Mouse (Mus musculus): Measurements from ENCODE around the gene Phlda2. TPM values are rescaled to one million over a fixed set of nuclear protein-coding genes. Genes with fewer than 3 reads are reported as not detected.

Phlda2 gene
- polyA plus RNA-seq, 1 experiment from 2014 or later = 0.45 TPM

- no peak for ATAC-seq (ENCODE audit: low read depth)
- Histone ChIP-seq H3K4me2 (no peak within 1 kb of the TSS), H3K4me1 (replicated peaks) (no peaks in the 10 kb centered on the region), H3K27me3 (no peaks in the 10 kb centered on the region; the same call in 1 of the 2 replicates), H3K27ac (replicated peaks) (no peak within 1 kb of the TSS), H3K9me3 (no peaks in the 10 kb centered on the region), H3K9ac (no peak within 1 kb of the TSS), H3K4me3 (no peak within 1 kb of the TSS), H3K36me3 (no peaks in the 10 kb centered on the region)
- 51% methylated on average over 4 of the region's 4 CpGs for WGBS
These were observed 29.4 kb downstream of the Phlda2 start, which contains the start of gene Slc22a18 for GRCm38 (mm10) chr7:143473347-143474101. TSS of gene Slc22a18 (plus strand) at chr7:143473736.

DNA sequence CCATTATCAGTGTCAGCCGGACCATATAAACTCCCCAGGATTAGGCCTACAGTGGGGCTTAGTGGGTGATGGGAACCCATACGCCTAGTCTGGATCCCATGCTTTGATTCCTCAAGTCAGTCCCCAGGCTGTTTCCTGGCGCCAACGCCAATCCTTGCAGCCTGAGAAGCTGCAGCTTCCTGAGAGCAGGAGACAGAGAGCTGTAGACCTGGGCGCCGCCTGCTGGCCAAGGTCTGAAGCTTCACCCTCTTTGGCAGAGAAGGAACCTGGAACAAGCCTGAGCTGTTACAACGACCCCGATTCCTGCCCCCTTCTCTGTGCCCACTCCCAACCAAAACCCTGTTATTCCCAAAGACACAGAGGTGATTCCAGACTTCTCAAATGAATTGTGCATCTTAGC is 33.0 kb downstream of the Phlda2 start:
- no peaks in the 10 kb centered on the region for H3K36me3 ChIP-seq
- H3K4me3 ChIP-seq = no peak overlapping the region
- WGBS = 24% methylated on average over 8 of the region's 8 CpGs
- H3K9ac ChIP-seq = no peak overlapping the region
- no peak overlapping the region for H3K4me2 ChIP-seq
- H3K27me3 ChIP-seq = peaks cover 2% of the 10 kb centered on the region; the same call in 1 of the 2 replicates
- peaks cover 19% of the 10 kb centered on the region for H3K4me1 ChIP-seq (replicated peaks)
- no peak for ATAC-seq (ENCODE audit: low read depth)
- H3K27ac ChIP-seq (replicated peaks) = no peak overlapping the region
- no peaks in the 10 kb centered on the region for H3K9me3 ChIP-seq

DNA sequence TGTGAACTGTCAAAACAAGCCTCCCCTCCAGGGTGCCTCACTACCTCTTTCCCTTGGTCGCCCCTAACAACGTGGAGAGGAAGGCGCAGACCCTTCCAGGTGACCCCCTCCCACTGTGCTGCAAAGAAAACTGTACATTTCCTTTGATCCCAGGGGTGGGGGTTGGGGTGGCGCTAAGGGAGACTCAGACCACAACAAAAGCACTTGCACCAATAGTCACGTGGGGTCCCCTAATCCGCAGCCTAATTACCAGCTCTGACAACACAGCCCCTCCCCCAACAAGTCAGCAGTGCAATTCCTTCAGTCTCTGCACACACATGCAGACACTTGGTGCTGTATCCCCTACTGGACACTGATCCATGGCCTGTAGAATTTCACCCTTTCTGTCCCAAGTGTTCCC is 35.2 kb downstream of the Phlda2 start:
- Histone ChIP-seq H3K9ac (no peak overlapping the region), H3K4me1 (replicated peaks) (peaks cover 33% of the 10 kb centered on the region), H3K4me2 (no peak overlapping the region), H3K4me3 (no peak overlapping the region), H3K9me3 (no peaks in the 10 kb centered on the region), H3K36me3 (no peaks in the 10 kb centered on the region), H3K27ac (replicated peaks) (no peak overlapping the region), H3K27me3 (peaks cover 2% of the 10 kb centered on the region; the same call in 1 of the 2 replicates)
- WGBS = 13% methylated on average over 6 of the region's 6 CpGs
- no peak for ATAC-seq (ENCODE audit: low read depth)

DNA sequence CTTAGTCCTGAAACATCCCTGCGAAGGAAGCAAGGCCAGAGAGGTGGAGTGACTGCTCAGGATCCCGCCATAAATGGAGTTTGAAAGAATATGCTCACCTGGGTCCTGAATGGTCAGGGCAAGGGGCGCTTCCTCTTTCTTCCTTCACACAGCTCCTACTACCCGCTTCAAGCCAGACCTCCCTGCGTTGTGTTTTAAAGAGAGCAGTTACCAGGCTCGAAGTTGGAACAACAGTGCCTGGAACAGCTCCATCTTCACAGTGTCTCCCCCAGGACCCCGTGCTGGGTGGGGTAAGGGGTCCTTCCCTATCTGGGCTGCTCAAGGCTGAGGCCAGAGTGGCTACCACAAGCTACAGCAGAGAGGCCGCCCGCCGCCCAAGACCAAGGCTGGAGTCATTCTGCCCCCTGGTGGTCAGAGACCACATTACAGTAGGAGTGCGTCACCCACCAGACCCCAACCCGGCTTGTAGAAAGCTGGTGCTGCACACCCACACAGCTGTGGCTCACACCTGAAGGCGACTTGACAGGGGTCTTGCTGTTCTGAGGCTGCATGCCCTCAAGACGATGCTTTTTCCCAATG is 36.8 kb downstream of the Phlda2 start:
- Histone ChIP-seq H3K27me3 (peaks cover 2% of the 10 kb centered on the region; the same call in 1 of the 2 replicates), H3K36me3 (no peaks in the 10 kb centered on the region), H3K4me2 (no peak overlapping the region), H3K4me1 (replicated peaks) (peaks cover 33% of the 10 kb centered on the region), H3K27ac (replicated peaks) (no peak overlapping the region), H3K4me3 (no peak overlapping the region), H3K9me3 (peaks cover 3% of the 10 kb centered on the region; the same call in 1 of the 2 replicates), H3K9ac (no peak overlapping the region)
- ATAC-seq (ENCODE audit: low read depth) = peak; percentile 15; the same call in 1 of the 2 replicates
- WGBS = 31% methylated on average over 14 of the region's 14 CpGs

DNA sequence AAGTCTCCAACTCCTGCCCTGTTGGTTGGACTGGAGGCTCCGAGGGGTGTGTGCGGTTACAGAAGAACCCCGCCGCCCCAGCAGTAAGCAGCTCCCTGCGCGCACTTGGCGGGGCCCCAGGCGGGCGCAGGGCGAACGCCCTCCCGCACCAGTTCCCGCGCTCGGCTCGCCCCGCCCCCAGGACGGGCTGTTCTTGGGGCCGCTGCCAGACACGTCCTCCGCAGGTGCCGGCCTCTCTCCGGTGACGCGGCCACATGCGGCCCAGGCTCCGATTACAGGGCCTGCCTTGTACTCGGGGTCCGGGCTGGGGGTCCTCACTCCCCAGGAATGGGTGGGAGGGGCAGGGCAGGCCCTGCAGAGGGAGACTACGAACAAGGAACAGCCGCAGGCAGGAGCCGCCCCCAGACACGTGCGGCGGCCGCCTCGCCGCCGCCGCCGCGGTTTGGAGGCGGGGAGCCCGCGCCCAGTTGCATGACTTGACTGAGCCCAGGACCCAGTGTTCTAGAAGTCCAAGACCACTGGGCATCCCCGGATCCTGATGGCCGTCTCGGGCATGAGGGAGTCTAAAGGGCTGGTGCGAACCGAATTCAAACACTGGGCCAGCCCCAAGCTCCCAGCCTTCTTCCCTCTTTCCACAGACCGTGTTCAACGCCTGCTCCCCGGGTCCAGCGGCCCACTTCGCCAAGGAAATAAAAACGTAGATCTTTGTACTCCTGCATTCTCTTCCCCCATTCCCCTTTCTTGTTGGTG is 38.0 kb downstream of the Phlda2 start:
- H3K27ac ChIP-seq (replicated peaks) = no peak overlapping the region
- peak overlapping the region; percentile 33 for H3K4me3 ChIP-seq
- no peaks in the 10 kb centered on the region for H3K36me3 ChIP-seq
- peak overlapping the region; percentile 64 for H3K4me2 ChIP-seq
- H3K4me1 ChIP-seq (replicated peaks) = peaks cover 33% of the 10 kb centered on the region
- 0 out of 2 replicates have a peak, but pooled peaks have one; percentile 3 for ATAC-seq (ENCODE audit: low read depth)
- peaks cover 13% of the 10 kb centered on the region; the same call in 1 of the 2 replicates for H3K9me3 ChIP-seq
- peak overlapping the region; percentile 61 for H3K9ac ChIP-seq
- peaks cover 2% of the 10 kb centered on the region; the same call in 1 of the 2 replicates for H3K27me3 ChIP-seq
- 23% methylated on average over 56 of the region's 56 CpGs for WGBS

DNA sequence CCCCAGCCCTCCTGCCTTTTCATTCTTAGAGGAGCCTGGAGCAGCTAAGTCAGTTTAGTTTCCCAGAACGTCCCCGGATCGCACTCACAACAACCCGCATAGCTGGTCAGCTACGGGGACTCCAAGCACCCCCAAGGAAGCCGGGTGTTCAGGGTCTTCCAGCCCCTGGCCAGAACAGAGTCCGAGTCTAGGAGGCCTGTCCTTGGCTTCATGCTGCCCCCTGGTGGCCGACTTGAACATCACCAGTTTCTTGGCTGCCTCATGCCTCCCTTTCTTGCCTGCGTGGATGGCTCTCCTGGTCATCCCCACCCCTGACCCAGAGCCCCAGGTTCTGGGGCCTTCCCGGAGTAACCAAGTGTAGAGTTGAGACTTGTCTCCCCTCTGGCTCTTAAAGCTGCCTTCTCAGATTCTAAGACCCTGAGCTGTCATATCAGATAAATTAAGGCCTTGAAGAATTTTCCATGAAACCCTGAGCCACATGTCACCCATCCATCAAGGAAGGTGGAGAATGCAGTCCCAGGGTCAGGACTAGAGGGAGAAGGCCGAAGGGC is 39.0 kb downstream of the Phlda2 start:
- Histone ChIP-seq H3K9me3 (peaks cover 21% of the 10 kb centered on the region; the same call in 1 of the 2 replicates), H3K4me3 (no peak overlapping the region), H3K4me1 (replicated peaks) (peaks cover 33% of the 10 kb centered on the region), H3K9ac (no peak overlapping the region), H3K4me2 (0 out of 2 replicates have a peak overlapping the region, but pooled peaks have one; percentile 64), H3K27ac (replicated peaks) (no peak overlapping the region), H3K36me3 (no peaks in the 10 kb centered on the region), H3K27me3 (peaks cover 2% of the 10 kb centered on the region; the same call in 1 of the 2 replicates)
- WGBS = 44% methylated on average over 11 of the region's 11 CpGs
- no peak for ATAC-seq (ENCODE audit: low read depth)

GRCm38 (mm10) chr7:143462516-143462915 is 40.4 kb downstream of the Phlda2 start:
- 0 out of 2 replicates have a peak, but pooled peaks cover 2% of the 10 kb centered on the region for H3K27me3 ChIP-seq
- ATAC-seq (ENCODE audit: low read depth) = no peak
- H3K4me2 ChIP-seq = no peak overlapping the region
- peaks cover 21% of the 10 kb centered on the region; the same call in 1 of the 2 replicates for H3K9me3 ChIP-seq
- 77% methylated on average over 5 of the region's 5 CpGs for WGBS
- no peak overlapping the region for H3K9ac ChIP-seq
- H3K4me1 ChIP-seq (replicated peaks) = peaks cover 34% of the 10 kb centered on the region
- H3K36me3 ChIP-seq = 0 out of 2 replicates have a peak, but pooled peaks cover 4% of the 10 kb centered on the region
- H3K4me3 ChIP-seq = no peak overlapping the region
- H3K27ac ChIP-seq (replicated peaks) = no peak overlapping the region

DNA sequence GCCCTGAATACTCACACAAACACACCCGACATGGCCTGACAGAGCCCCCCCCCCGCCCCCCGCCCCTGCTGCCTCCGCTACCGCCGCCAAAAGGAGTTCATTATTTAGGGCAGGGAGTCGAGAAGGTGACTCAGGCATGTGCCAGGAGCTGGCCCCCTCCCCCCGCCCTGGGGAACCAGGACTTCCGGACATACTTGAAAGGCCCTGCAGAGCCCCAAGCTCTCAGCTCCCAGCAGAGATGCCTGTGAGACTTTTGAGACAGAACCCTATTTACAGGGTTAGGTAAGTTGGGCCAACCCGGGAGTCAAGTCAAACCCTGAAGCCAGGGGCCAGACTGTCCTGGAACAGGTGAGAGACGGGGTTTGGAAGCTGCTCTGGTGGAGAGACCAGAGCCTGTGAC is 41.0 kb downstream of the Phlda2 start:
- Histone ChIP-seq H3K9me3 (peaks cover 21% of the 10 kb centered on the region; the same call in 1 of the 2 replicates), H3K4me3 (no peak overlapping the region), H3K9ac (no peak overlapping the region), H3K4me2 (0 out of 2 replicates have a peak overlapping the region, but pooled peaks have one; percentile 45), H3K27ac (replicated peaks) (no peak overlapping the region; the same call in 1 of the 2 replicates), H3K36me3 (0 out of 2 replicates have a peak, but pooled peaks cover 4% of the 10 kb centered on the region), H3K27me3 (no peaks in the 10 kb centered on the region), H3K4me1 (replicated peaks) (peaks cover 31% of the 10 kb centered on the region)
- WGBS = 38% methylated on average over 11 of the region's 11 CpGs
- ATAC-seq (ENCODE audit: low read depth) = no peak

- Histone ChIP-seq H3K36me3 (0 out of 2 replicates have a peak, but pooled peaks cover 4% of the 10 kb centered on the region), H3K9ac (peak overlapping the region; percentile 49; the same call in 1 of the 2 replicates), H3K9me3 (peaks cover 21% of the 10 kb centered on the region; the same call in 1 of the 2 replicates), H3K4me3 (peak overlapping the region; percentile 24), H3K27ac (replicated peaks) (peak overlapping the region; percentile 74), H3K27me3 (no peaks in the 10 kb centered on the region), H3K4me1 (replicated peaks) (peaks cover 31% of the 10 kb centered on the region), H3K4me2 (peak overlapping the region; percentile 45)
- peak; percentile 55 for ATAC-seq (ENCODE audit: low read depth)
- 50% methylated on average over 16 of the region's 32 CpGs for WGBS
These were observed 41.6 kb downstream of the Phlda2 start for GRCm38 (mm10) chr7:143461294-143461870.

GRCm38 (mm10) chr7:143460874-143461273 is 42.1 kb downstream of the Phlda2 start, which contains the start of gene Cdkn1c:
TSS of gene Cdkn1c (minus strand) at chr7:143461050.
- Histone ChIP-seq H3K4me2 (peak within 1 kb of the TSS; percentile 58), H3K36me3 (0 out of 2 replicates have a peak, but pooled peaks cover 4% of the 10 kb centered on the region), H3K27ac (replicated peaks) (peak within 1 kb of the TSS; percentile 85), H3K9ac (peak within 1 kb of the TSS; percentile 74), H3K4me3 (peak within 1 kb of the TSS; percentile 50), H3K9me3 (peaks cover 21% of the 10 kb centered on the region; the same call in 1 of the 2 replicates), H3K27me3 (no peaks in the 10 kb centered on the region), H3K4me1 (replicated peaks) (peaks cover 31% of the 10 kb centered on the region)
- peak; percentile 87 for ATAC-seq (ENCODE audit: low read depth)
- WGBS = 39% methylated on average over 48 of the region's 48 CpGs

Data from neural tube, embryonic 13.5 days (tissue).